Comparison of ENCODE assay signal across 7 mouse cellular contexts in genomic region chrX:64275501-64276289, GRCm38 (mm10). TPM values are rescaled to one million over a fixed set of nuclear protein-coding genes. Genes with fewer than 3 reads are reported as not detected.
DNase-seq lines count a peak whose midpoint lies in the region; ATAC-seq and TF ChIP-seq lines count a peak whose summit lies in the region.

No protein-coding gene starts in this region.

- no peak for TF ChIP-seq CTCF in ES-Bruce4 (IDR thresholded peaks at IDR 0.05; ENCODE audit: low read depth, low read length)
- no peak for TF ChIP-seq CTCF in brain, embryonic 14.5 days (IDR thresholded peaks at IDR 0.05; ENCODE audit: borderline replicate concordance, extremely low read depth, insufficient read depth, insufficient read length)

- peak overlapping the region; percentile 57 for H3K4me2 ChIP-seq in forebrain, embryonic 11.5 days (ENCODE audit: low read depth, low read length, severe bottlenecking)
- H3K4me2 ChIP-seq in neural tube, embryonic 13.5 days = peak overlapping the region; percentile 63

- TF ChIP-seq EP300 in ES-Bruce4 (IDR thresholded peaks at IDR 0.05; ENCODE audit: insufficient read depth, low read depth, low read length) = no peak

- no peak overlapping the region for H3K27ac ChIP-seq in ES-Bruce4 (ENCODE audit: insufficient read depth, low read length)
- no peak overlapping the region for H3K27ac ChIP-seq in forebrain, embryonic 11.5 days (ENCODE audit: low read depth, low read length)
- H3K27ac ChIP-seq in neural tube, embryonic 13.5 days (replicated peaks) = peak overlapping the region; percentile 75

- ATAC-seq in forebrain, embryonic 11.5 days (replicated peaks; ENCODE audit: low FRiP score) = peak; percentile 61
- ATAC-seq in neural tube, embryonic 13.5 days (ENCODE audit: low read depth) = peak; percentile 60

- H3K4me3 ChIP-seq in ES-Bruce4 (ENCODE audit: low read depth, low read length) = peak overlapping the region; percentile 60
- peak overlapping the region; percentile 43 for H3K4me3 ChIP-seq in forebrain, embryonic 11.5 days (ENCODE audit: low read depth, low read length)
- peak overlapping the region; percentile 55 for H3K4me3 ChIP-seq in neural tube, embryonic 13.5 days

- no peaks in the 10 kb centered on the region for H3K36me3 ChIP-seq in ES-Bruce4 (ENCODE audit: control insufficient read depth, insufficient read depth, low read length, poor library complexity, severe bottlenecking)
- H3K36me3 ChIP-seq in forebrain, embryonic 11.5 days (ENCODE audit: control insufficient read depth, insufficient read depth, low read length) = no peaks in the 10 kb centered on the region
- H3K36me3 ChIP-seq in neural tube, embryonic 13.5 days = no peaks in the 10 kb centered on the region

- H3K9me3 ChIP-seq in ES-Bruce4 (replicated peaks; ENCODE audit: control insufficient read depth, insufficient read depth, low read length, poor library complexity, severe bottlenecking) = no peaks in the 10 kb centered on the region
- H3K9me3 ChIP-seq in forebrain, embryonic 11.5 days (ENCODE audit: control insufficient read depth, low read length) = no peaks in the 10 kb centered on the region
- H3K9me3 ChIP-seq in neural tube, embryonic 13.5 days = no peaks in the 10 kb centered on the region

- DNase-seq in brain, embryonic 14.5 days (ENCODE audit: low read depth) = peak; percentile 57
- peak; percentile 56 for DNase-seq in forebrain, embryonic 11.5 days (ENCODE audit: low spot score)
- DNase-seq in layer of hippocampus, adult 9-11 months = peak; percentile 7
- DNase-seq in adipocyte (ENCODE audit: low spot score) = no peak
- no peak for DNase-seq in urinary bladder, postnatal 25 days (ENCODE audit: low spot score)

- no peaks in the 10 kb centered on the region for H3K27me3 ChIP-seq in ES-Bruce4 (ENCODE audit: control insufficient read depth, insufficient read depth, low read length, poor library complexity, severe bottlenecking)
- no peaks in the 10 kb centered on the region for H3K27me3 ChIP-seq in forebrain, embryonic 11.5 days (ENCODE audit: control insufficient read depth, insufficient read depth, low read length)
- no peaks in the 10 kb centered on the region for H3K27me3 ChIP-seq in neural tube, embryonic 13.5 days

- no peak overlapping the region for H3K9ac ChIP-seq in ES-Bruce4 (ENCODE audit: low read depth, poor library complexity, severe bottlenecking)
- H3K9ac ChIP-seq in forebrain, embryonic 11.5 days (ENCODE audit: low read length) = peak overlapping the region; percentile 61
- H3K9ac ChIP-seq in neural tube, embryonic 13.5 days = peak overlapping the region; percentile 73

- no peaks in the 10 kb centered on the region for H3K4me1 ChIP-seq in ES-Bruce4 (ENCODE audit: control insufficient read depth, insufficient read depth, low read length)
- H3K4me1 ChIP-seq in forebrain, embryonic 11.5 days (replicated peaks; ENCODE audit: control insufficient read depth, insufficient read depth, low read length) = no peaks in the 10 kb centered on the region
- H3K4me1 ChIP-seq in neural tube, embryonic 13.5 days (replicated peaks) = no peaks in the 10 kb centered on the region

- 10% methylated on average over 41 of the region's 41 CpGs for WGBS in forebrain, embryonic 11.5 days
- 10% methylated on average over 41 of the region's 41 CpGs for WGBS in neural tube, embryonic 13.5 days

- TF ChIP-seq POLR2A in ES-Bruce4 (IDR thresholded peaks at IDR 0.05; ENCODE audit: insufficient read depth, low read length) = no peak
- no peak for TF ChIP-seq POLR2A in brain, embryonic 14.5 days (IDR thresholded peaks at IDR 0.05; ENCODE audit: borderline replicate concordance, extremely low read depth, insufficient read depth, insufficient read length, poor library complexity, severe bottlenecking)

RNA-seq across cellular contexts. Expression of gene Slitrk4, which starts 1.1 kb away (rescaled TPM):
- polyA plus RNA-seq in ES-Bruce4 (2011; ENCODE audit: insufficient read depth, insufficient read length, low read depth, missing spikeins) = 0.40 and 0.73 TPM in 2 replicates
- polyA plus RNA-seq in brain, embryonic 14.5 days (2012; rRNA removed) = 1.9 and 3.3 TPM in 2 replicates
- 3.4 and 4.2 TPM in 2 replicates for polyA plus RNA-seq in forebrain, embryonic 11.5 days (2014; fragmentation: Nextera tagmentation; extraction: Ambion mirVana)
- polyA plus RNA-seq in neural tube, embryonic 13.5 days (2015; fragmentation: Nextera tagmentation; extraction: Ambion mirVana) = 12.0 and 14.5 TPM in 2 replicates

Comparison
In these comparisons a context has a peak if more than half of its experiments do, and no peak if none do; other contexts are left out.
1. DNase-seq: peak in brain, embryonic 14.5 days (single experiment), forebrain, embryonic 11.5 days (single experiment) and layer of hippocampus, adult 9-11 months (single experiment); none in adipocyte (single experiment) and urinary bladder, postnatal 25 days (single experiment).
2. Peak in every context shown above with its lines, with median percentiles within 50 percentile points of each other: H3K4me3 ChIP-seq.